Mouse (Mus musculus) brain, adult 2 months (tissue): ENCODE measurements at regions not wholly inside any gene's neighbourhood (a gene's known extent, or its start where the extent isn't known, plus 50 kb on each side); places are given as distances from the start of the nearest gene placed in this dataset.

Experiments
- DNase-seq: peaks from one replicate; pipeline ENCODE4 v3.0.0; 2011; ENCODE audit warnings: low read depth, low spot score

GRCm38 (mm10) chr1:110194481-110194880 lies 212.2 kb downstream of the Cdh7 start:
- DNase-seq: no peak

- peak; percentile 14 for DNase-seq
Observed at GRCm38 (mm10) chr1:110215956-110216355, 233.7 kb downstream of the Cdh7 start.

- DNase-seq: no peak
Observed at GRCm38 (mm10) chr1:110246218-110246617, 264.0 kb downstream of the Cdh7 start.
